Mouse (Mus musculus): ENCODE data around the gene Tuba1a. TPM values are rescaled to one million over a fixed set of nuclear protein-coding genes. Genes with fewer than 3 reads are reported as not detected.

The Tuba1a gene
- 925 and 946 TPM in 2 replicates for polyA plus RNA-seq (2015; fragmentation: Nextera tagmentation; extraction: Ambion mirVana)

GRCm38 (mm10) chr15:98953401-98954356 lies at the start of gene Tuba1a, which contains the start of gene Gm49450:
TSS of gene Tuba1a (minus strand) at chr15:98953703.
TSS of gene Gm49450 (minus strand) at chr15:98953551.
- peak within 1 kb of the TSS; percentile 64 for H3K4me3 ChIP-seq (ENCODE audit: low read length)
- peaks cover 15% of the 10 kb centered on the region for H3K4me1 ChIP-seq (ENCODE audit: insufficient read depth, low read length)
- H3K27me3 ChIP-seq (ENCODE audit: insufficient read depth, low read length) = no peaks in the 10 kb centered on the region
- 5% methylated on average over 28 of the region's 28 CpGs for whole genome bisulfite sequencing
- peak within 1 kb of the TSS; percentile 84 for H3K9ac ChIP-seq (replicated peaks; ENCODE audit: low read length)
- ATAC-seq (ENCODE audit: low FRiP score, low TSS enrichment) = peak; percentile 99
- peak within 1 kb of the TSS; percentile 67 for H3K4me2 ChIP-seq (replicated peaks; ENCODE audit: low read depth, low read length)
- H3K27ac ChIP-seq (ENCODE audit: low read length) = peak within 1 kb of the TSS; percentile 97
- H3K36me3 ChIP-seq (ENCODE audit: insufficient read depth, low read length) = peaks cover 3% of the 10 kb centered on the region; the same call in 1 of the 2 replicates
- no peaks in the 10 kb centered on the region for H3K9me3 ChIP-seq (ENCODE audit: low read length)

- Histone ChIP-seq H3K4me3 (ENCODE audit: low read length) (peak overlapping the region; percentile 36), H3K27me3 (ENCODE audit: insufficient read depth, low read length) (no peaks in the 10 kb centered on the region), H3K9ac (replicated peaks; ENCODE audit: low read length) (peak overlapping the region; percentile 59), H3K27ac (ENCODE audit: low read length) (peak overlapping the region; percentile 8; the same call in 1 of the 2 replicates), H3K9me3 (ENCODE audit: low read length) (0 out of 2 replicates have a peak, but pooled peaks cover 3% of the 10 kb centered on the region), H3K36me3 (ENCODE audit: insufficient read depth, low read length) (no peaks in the 10 kb centered on the region), H3K4me1 (ENCODE audit: insufficient read depth, low read length) (peaks cover 16% of the 10 kb centered on the region), H3K4me2 (replicated peaks; ENCODE audit: low read depth, low read length) (peak overlapping the region; percentile 63)
- peak; percentile 47; the same call in 1 of the 2 replicates for ATAC-seq (ENCODE audit: low FRiP score, low TSS enrichment)
- 8% methylated on average over 17 of the region's 17 CpGs for WGBS
Measured at GRCm38 (mm10) chr15:99001451-99001931, 48.0 kb upstream of the Tuba1a start.

GRCm38 (mm10) chr15:99000535-99001283 lies 47.2 kb upstream of the Tuba1a start:
- peak overlapping the region; percentile 63 for H3K4me2 ChIP-seq (replicated peaks; ENCODE audit: low read depth, low read length)
- H3K27me3 ChIP-seq (ENCODE audit: insufficient read depth, low read length) = no peaks in the 10 kb centered on the region
- H3K4me3 ChIP-seq (ENCODE audit: low read length) = no peak overlapping the region
- H3K9ac ChIP-seq (replicated peaks; ENCODE audit: low read length) = peak overlapping the region; percentile 59; the same call in 1 of the 2 replicates
- ATAC-seq (ENCODE audit: low FRiP score, low TSS enrichment) = peak; percentile 10; the same call in 1 of the 2 replicates
- H3K9me3 ChIP-seq (ENCODE audit: low read length) = 0 out of 2 replicates have a peak, but pooled peaks cover 3% of the 10 kb centered on the region
- H3K27ac ChIP-seq (ENCODE audit: low read length) = peak overlapping the region; percentile 8
- peaks cover 16% of the 10 kb centered on the region for H3K4me1 ChIP-seq (ENCODE audit: insufficient read depth, low read length)
- no peaks in the 10 kb centered on the region for H3K36me3 ChIP-seq (ENCODE audit: insufficient read depth, low read length)
- whole genome bisulfite sequencing = 38% methylated on average over 14 of the region's 14 CpGs

- H3K27me3 ChIP-seq (ENCODE audit: insufficient read depth, low read length) = no peaks in the 10 kb centered on the region
- H3K36me3 ChIP-seq (ENCODE audit: insufficient read depth, low read length) = no peaks in the 10 kb centered on the region
- no peak overlapping the region for H3K4me2 ChIP-seq (replicated peaks; ENCODE audit: low read depth, low read length)
- peaks cover 16% of the 10 kb centered on the region for H3K4me1 ChIP-seq (ENCODE audit: insufficient read depth, low read length)
- H3K27ac ChIP-seq (ENCODE audit: low read length) = no peak overlapping the region
- H3K9ac ChIP-seq (replicated peaks; ENCODE audit: low read length) = no peak overlapping the region
- WGBS = 44% methylated on average over 6 of the region's 6 CpGs
- H3K9me3 ChIP-seq (ENCODE audit: low read length) = 0 out of 2 replicates have a peak, but pooled peaks cover 3% of the 10 kb centered on the region
- ATAC-seq (ENCODE audit: low FRiP score, low TSS enrichment) = no peak
- no peak overlapping the region for H3K4me3 ChIP-seq (ENCODE audit: low read length)
Measured at GRCm38 (mm10) chr15:98998775-98999157, 45.3 kb upstream of the Tuba1a start.

GRCm38 (mm10) chr15:98997938-98998774 lies 44.7 kb upstream of the Tuba1a start:
- 57% methylated on average over 13 of the region's 13 CpGs for WGBS
- H3K27me3 ChIP-seq (ENCODE audit: insufficient read depth, low read length) = no peaks in the 10 kb centered on the region
- no peak overlapping the region for H3K27ac ChIP-seq (ENCODE audit: low read length)
- no peaks in the 10 kb centered on the region for H3K36me3 ChIP-seq (ENCODE audit: insufficient read depth, low read length)
- no peak overlapping the region for H3K4me2 ChIP-seq (replicated peaks; ENCODE audit: low read depth, low read length)
- ATAC-seq (ENCODE audit: low FRiP score, low TSS enrichment) = no peak
- no peak overlapping the region for H3K9ac ChIP-seq (replicated peaks; ENCODE audit: low read length)
- no peaks in the 10 kb centered on the region for H3K9me3 ChIP-seq (ENCODE audit: low read length)
- H3K4me3 ChIP-seq (ENCODE audit: low read length) = no peak overlapping the region
- H3K4me1 ChIP-seq (ENCODE audit: insufficient read depth, low read length) = peaks cover 19% of the 10 kb centered on the region

GRCm38 (mm10) chr15:98996840-98997239 lies 43.3 kb upstream of the Tuba1a start:
- H3K4me2 ChIP-seq (replicated peaks; ENCODE audit: low read depth, low read length) = no peak overlapping the region
- H3K4me3 ChIP-seq (ENCODE audit: low read length) = no peak overlapping the region
- ATAC-seq (ENCODE audit: low FRiP score, low TSS enrichment) = no peak
- no peak overlapping the region for H3K27ac ChIP-seq (ENCODE audit: low read length)
- H3K9me3 ChIP-seq (ENCODE audit: low read length) = no peaks in the 10 kb centered on the region
- H3K27me3 ChIP-seq (ENCODE audit: insufficient read depth, low read length) = no peaks in the 10 kb centered on the region
- no peak overlapping the region for H3K9ac ChIP-seq (replicated peaks; ENCODE audit: low read length)
- peaks cover 23% of the 10 kb centered on the region for H3K4me1 ChIP-seq (ENCODE audit: insufficient read depth, low read length)
- H3K36me3 ChIP-seq (ENCODE audit: insufficient read depth, low read length) = no peaks in the 10 kb centered on the region
- WGBS = 75% methylated on average over 7 of the region's 7 CpGs

GRCm38 (mm10) chr15:98994957-98995520 lies 41.5 kb upstream of the Tuba1a start:
- Histone ChIP-seq H3K4me1 (ENCODE audit: insufficient read depth, low read length) (peaks cover 17% of the 10 kb centered on the region), H3K27ac (ENCODE audit: low read length) (no peak overlapping the region), H3K4me2 (replicated peaks; ENCODE audit: low read depth, low read length) (no peak overlapping the region), H3K9me3 (ENCODE audit: low read length) (no peaks in the 10 kb centered on the region), H3K4me3 (ENCODE audit: low read length) (no peak overlapping the region), H3K9ac (replicated peaks; ENCODE audit: low read length) (no peak overlapping the region), H3K27me3 (ENCODE audit: insufficient read depth, low read length) (no peaks in the 10 kb centered on the region), H3K36me3 (ENCODE audit: insufficient read depth, low read length) (no peaks in the 10 kb centered on the region)
- WGBS = 81% methylated on average over 9 of the region's 9 CpGs
- ATAC-seq (ENCODE audit: low FRiP score, low TSS enrichment) = no peak

- H3K27me3 ChIP-seq (ENCODE audit: insufficient read depth, low read length) = no peaks in the 10 kb centered on the region
- H3K27ac ChIP-seq (ENCODE audit: low read length) = no peak overlapping the region
- peaks cover 20% of the 10 kb centered on the region for H3K4me1 ChIP-seq (ENCODE audit: insufficient read depth, low read length)
- no peak for ATAC-seq (ENCODE audit: low FRiP score, low TSS enrichment)
- H3K4me3 ChIP-seq (ENCODE audit: low read length) = no peak overlapping the region
- 1% methylated on average over 11 of the region's 11 CpGs for WGBS
- H3K9me3 ChIP-seq (ENCODE audit: low read length) = no peaks in the 10 kb centered on the region
- peak overlapping the region; percentile 58; the same call in 1 of the 2 replicates for H3K4me2 ChIP-seq (replicated peaks; ENCODE audit: low read depth, low read length)
- H3K9ac ChIP-seq (replicated peaks; ENCODE audit: low read length) = no peak overlapping the region
- no peaks in the 10 kb centered on the region for H3K36me3 ChIP-seq (ENCODE audit: insufficient read depth, low read length)
Measured at GRCm38 (mm10) chr15:98993865-98994264, 40.4 kb upstream of the Tuba1a start.

Measured in kidney, embryonic 16.5 days (tissue).